Mouse (Mus musculus) induced T-regulatory cell, adult 2 months (primary cell): Measurements from ENCODE around the gene Gm49322.
A peak's percentile ranks its signal among the peaks of the same experiment; 100 is the strongest.

ENCODE experiments used
- DNase-seq: peaks from one replicate; pipeline ENCODE4 v3.0.0-alpha.2; 2012; ENCODE audit warnings: low read depth

Gene Gm49322

DNA sequence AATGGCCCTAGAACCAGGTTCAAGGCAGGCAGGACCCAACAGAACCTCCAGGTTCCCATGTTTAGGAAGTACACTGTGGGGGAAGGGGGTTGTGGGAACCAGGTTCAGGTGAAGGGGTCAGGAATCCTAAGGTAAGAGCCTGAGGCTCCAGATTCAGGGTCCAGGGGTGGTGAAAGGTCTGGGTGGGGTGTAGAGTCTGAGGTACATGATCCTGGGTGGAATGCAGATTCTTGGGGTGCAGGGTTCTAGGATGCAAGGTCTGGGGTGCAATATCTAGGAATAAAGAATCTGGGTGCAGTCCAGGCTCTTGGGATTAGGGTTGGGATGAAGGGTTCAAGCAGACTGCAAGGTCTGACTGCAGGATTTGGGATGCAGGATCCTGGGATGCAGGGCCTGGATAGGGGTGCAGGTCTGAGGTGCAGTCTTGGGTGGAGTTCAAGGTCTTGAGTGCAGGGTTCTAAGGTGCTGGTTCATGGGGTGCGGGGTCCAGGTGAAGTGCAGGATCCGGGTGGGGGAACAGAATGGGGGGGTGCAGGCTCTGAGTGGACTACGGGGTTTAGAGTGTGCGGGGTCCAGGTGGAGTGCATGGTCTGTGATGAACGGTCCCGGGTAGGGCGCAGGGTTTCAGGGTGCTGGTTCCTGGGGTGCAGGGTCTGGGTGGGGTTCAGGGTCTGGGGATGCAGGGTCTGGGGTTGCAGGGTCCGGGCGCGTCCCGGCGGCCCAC is 49.7 kb downstream of the Gm49322 start:
- DNase-seq = peak; percentile 16

- DNase-seq = peak; percentile 98
Measured at GRCm38 (mm10) chr10:80656130-80656862, 50.5 kb downstream of the Gm49322 start.

DNA sequence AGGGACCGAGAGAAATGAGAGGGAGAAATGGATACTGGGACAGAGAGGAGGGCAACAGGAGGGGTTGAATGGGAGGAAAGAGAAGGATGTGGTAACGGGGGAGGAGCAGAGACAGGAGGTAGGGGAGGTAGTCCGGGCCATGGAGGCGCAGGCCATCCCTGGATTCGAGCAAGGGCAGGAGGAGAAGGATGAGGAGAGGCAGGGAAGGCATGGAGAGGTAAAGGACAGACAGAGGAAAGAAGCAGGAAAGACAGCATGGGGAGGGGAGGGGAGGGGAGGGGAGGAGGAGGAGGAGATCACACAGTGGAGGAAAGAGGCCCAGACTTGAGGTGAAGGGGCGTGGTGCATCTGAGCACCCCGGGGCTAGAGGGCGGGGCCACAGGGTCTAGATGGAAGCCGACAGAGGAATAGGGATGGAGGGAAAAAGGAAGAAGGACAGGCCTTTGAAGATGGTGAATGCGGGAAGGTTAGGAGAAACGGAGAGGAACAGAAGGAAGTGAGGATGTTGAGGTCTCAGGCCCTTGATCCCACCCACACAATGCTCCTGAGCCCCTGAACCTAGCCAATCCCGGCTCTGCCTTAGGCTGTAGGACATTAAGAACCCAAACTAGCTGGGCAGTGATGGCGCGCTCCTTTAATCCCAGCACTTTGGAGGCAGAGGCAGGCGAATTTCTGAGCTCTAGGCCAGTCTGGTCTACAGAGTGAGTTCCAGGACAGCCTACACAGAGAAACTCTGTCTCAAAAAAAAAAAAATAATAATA is 51.2 kb downstream of the Gm49322 start, which contains the start of gene Btbd2:
Gene Btbd2 (minus strand): TSS at position 209 of the 761 bp plus-strand sequence.
- DNase-seq = peak; percentile 64

GRCm38 (mm10) chr10:80658194-80658840 is 52.5 kb downstream of the Gm49322 start:
- DNase-seq = peak; percentile 78

GRCm38 (mm10) chr10:80658841-80659202 is 53.0 kb downstream of the Gm49322 start:
- peak; percentile 87 for DNase-seq

DNA sequence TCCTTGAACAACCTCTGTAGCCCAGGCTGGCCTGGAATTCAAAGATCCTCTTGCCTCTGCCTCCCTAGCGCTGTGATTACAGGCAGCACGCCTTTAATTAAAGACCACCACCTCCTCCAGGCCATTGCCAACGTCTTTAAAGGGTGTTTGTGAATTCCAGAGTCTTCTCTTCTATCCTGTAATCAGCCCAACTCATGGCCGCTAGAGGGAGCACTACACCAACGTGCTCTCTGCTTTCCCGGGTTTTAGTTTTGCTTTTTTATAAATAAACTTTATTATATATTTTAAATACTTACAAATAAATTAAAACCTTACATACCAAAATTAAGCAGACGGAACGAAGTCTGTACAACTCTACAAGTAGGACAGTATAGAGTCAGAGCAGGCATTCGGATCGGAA is 53.4 kb downstream of the Gm49322 start:
- peak; percentile 90 for DNase-seq

DNA sequence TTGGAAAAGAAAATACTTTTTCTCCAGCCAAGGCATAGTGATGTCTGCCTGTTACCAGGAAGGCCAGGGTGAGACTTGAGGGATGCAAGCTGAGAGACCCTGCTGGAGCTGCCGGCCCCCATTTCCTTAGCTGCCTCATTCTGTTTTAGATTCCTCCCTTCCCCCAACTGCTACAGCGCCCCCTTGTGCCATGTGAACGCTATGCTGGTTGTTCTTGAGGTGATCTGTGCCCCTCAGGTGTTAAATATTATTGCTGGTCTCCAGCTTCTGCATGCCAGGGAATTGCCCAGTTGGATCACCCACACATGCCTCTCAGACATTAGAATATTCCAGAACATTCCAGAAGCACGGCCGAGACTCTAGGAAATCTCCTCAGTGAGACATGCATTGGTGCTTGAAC is 55.3 kb downstream of the Gm49322 start:
- peak; percentile 91 for DNase-seq

- DNase-seq = peak; percentile 65
Measured at GRCm38 (mm10) chr10:80663485-80664196, 57.8 kb downstream of the Gm49322 start.

DNA sequence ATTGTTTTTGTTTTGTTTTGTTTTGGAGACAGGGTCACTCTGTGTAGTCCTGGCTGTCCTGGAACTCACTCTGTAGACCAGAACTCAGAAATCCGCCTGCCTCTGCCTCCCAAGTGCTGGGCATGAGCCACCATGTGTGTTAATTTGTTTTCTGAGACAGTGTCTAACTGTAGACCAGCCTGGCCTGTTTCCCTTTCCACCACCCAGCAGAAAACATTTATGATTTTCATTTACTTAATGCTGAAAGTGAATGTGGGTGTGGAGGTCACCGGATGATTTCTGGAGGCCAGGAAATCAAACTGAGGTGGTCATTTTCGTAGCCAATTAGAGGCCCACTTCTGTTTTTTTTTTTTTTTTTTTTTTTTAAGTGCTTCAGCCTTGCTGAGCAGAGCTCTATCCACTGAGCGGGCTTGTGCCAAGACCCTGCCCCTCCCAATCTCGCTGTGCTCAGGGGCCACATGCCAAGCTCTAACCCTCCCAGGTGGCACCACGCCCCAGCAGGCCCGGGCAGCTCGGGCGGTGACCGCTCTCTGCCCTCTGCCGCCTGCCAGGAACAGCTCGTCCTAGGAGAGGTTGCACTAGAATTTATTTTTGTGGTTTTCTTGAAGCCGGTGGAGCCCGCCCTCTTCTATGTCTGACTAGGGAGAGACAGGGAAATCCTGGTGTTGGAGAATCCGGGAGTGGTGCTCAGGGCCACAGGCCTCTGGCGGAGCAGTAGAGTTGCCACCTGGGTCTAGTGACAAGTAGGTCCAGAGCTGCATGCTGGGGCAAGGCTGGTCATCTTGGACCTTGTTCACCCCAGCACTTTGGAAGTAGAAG is 58.6 kb downstream of the Gm49322 start:
- peak; percentile 70 for DNase-seq

GRCm38 (mm10) chr10:80665016-80665380 is 59.2 kb downstream of the Gm49322 start:
- peak; percentile 72 for DNase-seq
